Mouse (Mus musculus) forebrain, embryonic 15.5 days (tissue): Measurements from ENCODE around the gene Rnase11. TPM values are rescaled to one million over a fixed set of nuclear protein-coding genes. Genes with fewer than 3 reads are reported as not detected.

Experiments
- polyA plus RNA-seq: library from polyadenylated mRNA; unstranded; fragments of >200 nt; fragmentation: Nextera tagmentation; extraction: Ambion mirVana; gene quantifications from 2 replicates; pipeline ENCODE4 v1.2.1, GENCODE M21; 2015

The Rnase11 gene
- polyA plus RNA-seq, 1 experiment from 2014 or later, result not detected

Other genes starting within 250 kb of the Rnase11 start
- gene Ccnb1ip1, start 242.4 kb downstream of the Rnase11 start, polyA plus RNA-seq, result 0.11 TPM in 2 replicates
- gene Parp2, start 242.3 kb downstream of the Rnase11 start, polyA plus RNA-seq, result 51.6 and 59.1 TPM in 2 replicates
- 1.6 and 1.7 TPM in 2 replicates for gene Tep1, start 179.6 kb downstream of the Rnase11 start, polyA plus RNA-seq
- gene Klhl33, start 152.7 kb downstream of the Rnase11 start, polyA plus RNA-seq, result 0.18 and 0.27 TPM in 2 replicates
- gene Osgep, start 125.3 kb downstream of the Rnase11 start, polyA plus RNA-seq, result 145 and 150 TPM in 2 replicates
- 286 and 308 TPM in 2 replicates for gene Apex1, start 125.2 kb downstream of the Rnase11 start, polyA plus RNA-seq
- 95.1 and 95.3 TPM in 2 replicates for gene Pip4p1, start 119.3 kb downstream of the Rnase11 start, polyA plus RNA-seq
- 17.0 and 19.8 TPM in 2 replicates for gene Pnp, start 119.1 kb downstream of the Rnase11 start, polyA plus RNA-seq
- gene Gm49342, start 105.6 kb downstream of the Rnase11 start, polyA plus RNA-seq, result not detected in 2 replicates
- gene Pnp2, start 94.2 kb downstream of the Rnase11 start, polyA plus RNA-seq, result 0.17 and 0.20 TPM in 2 replicates
- gene Rnase10, start 42.4 kb downstream of the Rnase11 start, polyA plus RNA-seq, result not detected in 2 replicates
- not detected in 2 replicates for gene Rnase9, start 8.3 kb downstream of the Rnase11 start, polyA plus RNA-seq
- not detected in 2 replicates for gene Rnase12, start 7.5 kb upstream of the Rnase11 start, polyA plus RNA-seq
- not detected in 2 replicates for gene Olfr750, start 24.3 kb upstream of the Rnase11 start, polyA plus RNA-seq
- gene Rnase4, start 40.9 kb upstream of the Rnase11 start, polyA plus RNA-seq, result 8.9 and 10.0 TPM in 2 replicates
- gene Ang, start 41.0 kb upstream of the Rnase11 start, polyA plus RNA-seq, result 2.6 and 3.8 TPM in 2 replicates
- gene Eddm3b, start 64.3 kb upstream of the Rnase11 start, polyA plus RNA-seq, result not detected in 2 replicates
- gene Rnase6, start 73.7 kb upstream of the Rnase11 start, polyA plus RNA-seq, result 0.36 and 0.40 TPM in 2 replicates
- gene Rnase1, start 96.6 kb upstream of the Rnase11 start, polyA plus RNA-seq, result 0.23 and 0.26 TPM in 2 replicates
- gene Rnase2b, start 112.1 kb upstream of the Rnase11 start, polyA plus RNA-seq, result not detected in 2 replicates
- gene Ang2, start 149.0 kb upstream of the Rnase11 start, polyA plus RNA-seq, result not detected in 2 replicates
- not detected in 2 replicates for gene Ear14, start 153.2 kb upstream of the Rnase11 start, polyA plus RNA-seq
- not detected in 2 replicates for gene Rnase2a, start 205.9 kb upstream of the Rnase11 start, polyA plus RNA-seq